Mouse (Mus musculus): ENCODE results near the gene Rfxap. TPM values are rescaled to one million over a fixed set of nuclear protein-coding genes. Genes with fewer than 3 reads are reported as not detected.
"Not testable (repeated sequence)": the region's sequence is repeated elsewhere in the genome, so short reads cannot be mapped to it uniquely, and the experiment has no call there.

Gene Rfxap
- polyA plus RNA-seq, 1 experiment, result 24.3 TPM

DNA sequence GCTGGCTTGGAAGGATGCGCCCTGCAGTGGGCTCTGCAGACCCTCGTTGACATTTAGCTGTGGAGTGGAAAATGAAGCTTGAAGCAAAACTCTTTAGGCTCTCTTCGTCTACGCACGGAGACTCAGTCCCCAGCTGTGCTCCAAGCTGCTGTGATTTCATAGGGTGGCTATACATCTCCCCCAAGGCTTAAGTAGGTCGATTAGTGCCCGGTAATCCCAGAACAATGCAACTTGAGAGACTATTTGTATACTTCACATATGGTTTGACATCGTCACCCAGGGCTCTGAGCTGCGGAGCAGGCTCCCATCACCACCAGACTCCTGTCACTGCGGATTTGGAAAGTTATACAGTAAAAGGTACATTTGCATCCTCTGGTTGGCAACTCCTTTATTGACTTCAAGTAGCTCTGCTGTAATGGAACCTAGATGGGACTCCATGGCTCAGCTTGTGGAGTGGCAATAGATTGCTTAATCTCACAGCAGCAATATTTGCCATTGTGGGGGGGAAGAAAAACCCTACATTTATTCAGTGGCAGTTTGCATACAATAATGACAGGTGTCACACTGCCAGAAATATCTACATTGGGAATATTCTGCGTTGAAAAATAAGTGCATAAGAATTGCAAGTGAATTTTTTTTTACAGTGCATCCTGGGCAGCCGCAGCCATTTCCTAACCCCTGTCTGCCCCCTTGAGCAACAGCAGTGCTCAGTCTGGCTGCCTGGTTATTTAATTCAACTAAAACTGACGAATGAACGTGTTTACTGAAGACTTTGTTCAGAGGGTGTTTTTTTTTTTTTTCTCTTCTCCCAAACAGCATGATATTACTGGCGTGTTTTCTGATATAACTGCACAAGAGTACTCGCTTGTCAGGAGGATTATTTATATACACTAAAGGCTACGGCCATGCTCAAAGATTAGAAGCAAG is 38.0 kb downstream of the Rfxap start:
- TF ChIP-seq TCF12 (IDR thresholded peaks at IDR 0.05; ENCODE audit: insufficient read depth, poor library complexity, severe bottlenecking) (no peak), SRF (IDR thresholded peaks at IDR 0.05; ENCODE audit: control insufficient read depth, insufficient read length, low read depth) (no peak)
- Histone ChIP-seq H3K4me2 (ENCODE audit: low read depth) (no peak overlapping the region), H3K27me3 (ENCODE audit: control insufficient read depth, insufficient read depth, insufficient read length) (no peaks in the 10 kb centered on the region), H3K79me2 (ENCODE audit: control insufficient read depth, insufficient read depth) (no peaks in the 10 kb centered on the region), H3K36me3 (ENCODE audit: control insufficient read depth, insufficient read depth) (no peaks in the 10 kb centered on the region), H3ac (ENCODE audit: control insufficient read depth, insufficient read length) (no peak overlapping the region), H3K4me3 (no peak overlapping the region)

GRCm38 (mm10) chr3:54768592-54768991 is 39.0 kb downstream of the Rfxap start:
- TF ChIP-seq TCF3 (IDR thresholded peaks at IDR 0.05; ENCODE audit: insufficient read length, low read depth) (no peak), E2F4 (IDR thresholded peaks at IDR 0.05; ENCODE audit: insufficient read depth) (no peak), TCF12 (IDR thresholded peaks at IDR 0.05; ENCODE audit: insufficient read depth, poor library complexity, severe bottlenecking) (no peak), MYOD1 (IDR thresholded peaks at IDR 0.05; ENCODE audit: control insufficient read depth in 1 of 3, insufficient read length in 2 of 3, low read depth in 2 of 3) (no peak), CEBPB (IDR thresholded peaks at IDR 0.05; ENCODE audit: insufficient read depth, poor library complexity, severe bottlenecking) (no peak), MAX (IDR thresholded peaks at IDR 0.05; ENCODE audit: low read depth) (no peak), SRF (IDR thresholded peaks at IDR 0.05; ENCODE audit: control insufficient read depth, insufficient read length, low read depth) (no peak), USF1 (IDR thresholded peaks at IDR 0.05; ENCODE audit: low read depth) (no peak), POLR2A (IDR thresholded peaks at IDR 0.05; ENCODE audit: insufficient read length, low read depth) (no peak), REST (IDR thresholded peaks at IDR 0.05; ENCODE audit: insufficient read depth, insufficient read length) (no peak), POLR2AphosphoS2 (IDR thresholded peaks at IDR 0.05; ENCODE audit: insufficient read length, low read depth) (no peak)
- H3K4me3 ChIP-seq, result no peak overlapping the region
- H3K4me2 ChIP-seq (ENCODE audit: low read depth), result no peak overlapping the region

GRCm38 (mm10) chr3:54766811-54767210 is 40.8 kb downstream of the Rfxap start:
- Histone ChIP-seq H3K79me2 (ENCODE audit: control insufficient read depth, insufficient read depth) (no peaks in the 10 kb centered on the region), H3K4me2 (ENCODE audit: low read depth) (no peak overlapping the region), H3ac (ENCODE audit: control insufficient read depth, insufficient read length) (no peak overlapping the region), H3K27me3 (ENCODE audit: control insufficient read depth, insufficient read depth, insufficient read length) (no peaks in the 10 kb centered on the region), H3K4me3 (no peak overlapping the region), H3K36me3 (ENCODE audit: control insufficient read depth, insufficient read depth) (no peaks in the 10 kb centered on the region)
- TF ChIP-seq USF1 (IDR thresholded peaks at IDR 0.05; ENCODE audit: low read depth), result no peak
- TF ChIP-seq MYOD1 (IDR thresholded peaks at IDR 0.05; ENCODE audit: control insufficient read depth in 1 of 3, insufficient read length in 2 of 3, low read depth in 2 of 3), result no peak
- TF ChIP-seq POLR2A (IDR thresholded peaks at IDR 0.05; ENCODE audit: insufficient read length, low read depth), result no peak
- no peak for TF ChIP-seq TCF12 (IDR thresholded peaks at IDR 0.05; ENCODE audit: insufficient read depth, poor library complexity, severe bottlenecking)
- no peak for TF ChIP-seq MYOG (IDR thresholded peaks at IDR 0.05; ENCODE audit: control insufficient read depth in 1 of 3, insufficient read depth in 1 of 3, insufficient read length in 2 of 3, low read depth in 2 of 3)
- TF ChIP-seq POLR2AphosphoS2 (IDR thresholded peaks at IDR 0.05; ENCODE audit: insufficient read length, low read depth), result no peak
- TF ChIP-seq SRF (IDR thresholded peaks at IDR 0.05; ENCODE audit: control insufficient read depth, insufficient read length, low read depth), result no peak
- TF ChIP-seq E2F4 (IDR thresholded peaks at IDR 0.05; ENCODE audit: insufficient read depth), result no peak
- no peak for TF ChIP-seq CEBPB (IDR thresholded peaks at IDR 0.05; ENCODE audit: insufficient read depth, poor library complexity, severe bottlenecking)
- no peak for TF ChIP-seq REST (IDR thresholded peaks at IDR 0.05; ENCODE audit: insufficient read depth, insufficient read length)
- no peak for TF ChIP-seq TCF3 (IDR thresholded peaks at IDR 0.05; ENCODE audit: insufficient read length, low read depth)
- no peak for TF ChIP-seq MAX (IDR thresholded peaks at IDR 0.05; ENCODE audit: low read depth)

More at GRCm38 (mm10) chr3:54768592-54768991, 39.0 kb downstream of the Rfxap start:
- Histone ChIP-seq H3K27me3 (ENCODE audit: control insufficient read depth, insufficient read depth, insufficient read length) (no peaks in the 10 kb centered on the region), H3K79me2 (ENCODE audit: control insufficient read depth, insufficient read depth) (no peaks in the 10 kb centered on the region), H3K36me3 (ENCODE audit: control insufficient read depth, insufficient read depth) (no peaks in the 10 kb centered on the region), H3ac (ENCODE audit: control insufficient read depth, insufficient read length) (no peak overlapping the region)

GRCm38 (mm10) chr3:54766034-54766433 is 41.6 kb downstream of the Rfxap start:
- H3ac ChIP-seq (ENCODE audit: control insufficient read depth, insufficient read length), result no peak overlapping the region

DNA sequence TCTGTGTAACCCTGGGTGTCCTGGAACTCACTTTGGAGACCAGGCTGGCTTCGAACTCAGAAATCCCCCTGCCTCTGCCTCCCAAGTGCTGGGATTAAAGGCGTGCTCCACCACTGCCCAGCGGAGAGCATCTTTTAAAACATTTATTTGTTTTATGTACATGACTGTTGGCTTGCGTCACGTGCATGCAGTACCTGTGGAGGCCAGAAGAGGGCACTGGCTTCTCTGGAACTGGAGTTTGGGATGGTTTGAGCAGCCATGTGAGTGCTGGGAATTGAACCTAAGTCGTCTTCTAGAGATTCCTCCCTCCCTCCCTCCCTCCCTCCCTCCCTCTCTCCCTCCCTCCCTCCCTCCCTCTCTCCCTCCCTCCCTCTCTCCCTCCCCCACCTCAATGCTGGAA is 42.1 kb downstream of the Rfxap start:
- not testable (repeated sequence) for H3K4me3 ChIP-seq; H3K4me2 ChIP-seq (ENCODE audit: low read depth); H3K36me3 ChIP-seq (ENCODE audit: control insufficient read depth, insufficient read depth); H3ac ChIP-seq (ENCODE audit: control insufficient read depth, insufficient read length); H3K79me2 ChIP-seq (ENCODE audit: control insufficient read depth, insufficient read depth); H3K27me3 ChIP-seq (ENCODE audit: control insufficient read depth, insufficient read depth, insufficient read length)

More at GRCm38 (mm10) chr3:54766034-54766433, 41.6 kb downstream of the Rfxap start:
- Histone ChIP-seq H3K4me2 (ENCODE audit: low read depth) (no peak overlapping the region), H3K36me3 (ENCODE audit: control insufficient read depth, insufficient read depth) (no peaks in the 10 kb centered on the region), H3K27me3 (ENCODE audit: control insufficient read depth, insufficient read depth, insufficient read length) (no peaks in the 10 kb centered on the region), H3K79me2 (ENCODE audit: control insufficient read depth, insufficient read depth) (no peaks in the 10 kb centered on the region), H3K4me3 (no peak overlapping the region)
- no peak for TF ChIP-seq MAX (IDR thresholded peaks at IDR 0.05; ENCODE audit: low read depth)
- TF ChIP-seq REST (IDR thresholded peaks at IDR 0.05; ENCODE audit: insufficient read depth, insufficient read length), result no peak
- TF ChIP-seq MYOD1 (IDR thresholded peaks at IDR 0.05; ENCODE audit: control insufficient read depth in 1 of 3, insufficient read length in 2 of 3, low read depth in 2 of 3), result no peak
- no peak for TF ChIP-seq SRF (IDR thresholded peaks at IDR 0.05; ENCODE audit: control insufficient read depth, insufficient read length, low read depth)
- no peak for TF ChIP-seq TCF3 (IDR thresholded peaks at IDR 0.05; ENCODE audit: insufficient read length, low read depth)
- no peak for TF ChIP-seq MYOG (IDR thresholded peaks at IDR 0.05; ENCODE audit: control insufficient read depth in 1 of 3, insufficient read depth in 1 of 3, insufficient read length in 2 of 3, low read depth in 2 of 3)
- no peak for TF ChIP-seq TCF12 (IDR thresholded peaks at IDR 0.05; ENCODE audit: insufficient read depth, poor library complexity, severe bottlenecking)
- no peak for TF ChIP-seq POLR2AphosphoS2 (IDR thresholded peaks at IDR 0.05; ENCODE audit: insufficient read length, low read depth)
- no peak for TF ChIP-seq POLR2A (IDR thresholded peaks at IDR 0.05; ENCODE audit: insufficient read length, low read depth)
- TF ChIP-seq USF1 (IDR thresholded peaks at IDR 0.05; ENCODE audit: low read depth), result no peak
- no peak for TF ChIP-seq E2F4 (IDR thresholded peaks at IDR 0.05; ENCODE audit: insufficient read depth)
- TF ChIP-seq CEBPB (IDR thresholded peaks at IDR 0.05; ENCODE audit: insufficient read depth, poor library complexity, severe bottlenecking), result no peak

All from myocyte (in vitro differentiated cells).